Mouse (Mus musculus) heart, postnatal 0 days (tissue): Measurements from ENCODE around the gene Gm28635. TPM values are rescaled to one million over a fixed set of nuclear protein-coding genes. Genes with fewer than 3 reads are reported as not detected.

Experiments
- ATAC-seq: fragments of 200-750 bp; cut with Nextera tagmentation; 2 replicates; pipeline ENCODE4 v1.8.0; 2017; ENCODE audit warnings: low read depth, moderate number of reproducible peaks, moderate library complexity; ENCODE audit not compliant: insufficient read depth
- DNase-seq: peaks from one replicate; pipeline ENCODE4 v3.0.0-alpha.2; 2016; ENCODE audit warnings: low spot score
- H3K27ac ChIP-seq: fragments of 300-500 bp; sonication (generic); 2 replicates; pipeline ENCODE4 v1.5.1; 2014; ENCODE audit warnings: low read depth, mild to moderate bottlenecking
- H3K27me3 ChIP-seq: fragments of 300-500 bp; sonication (generic); 2 replicates; pipeline ENCODE4 v1.6.1; 2014; ENCODE audit warnings: low read length, mixed read lengths; ENCODE audit not compliant: control insufficient read depth, insufficient read depth
- H3K36me3 ChIP-seq: fragments of 300-500 bp; sonication (generic); replicated peaks from 2 replicates; pipeline ENCODE4 v1.6.1; 2014; ENCODE audit warnings: low read length, mixed read lengths; ENCODE audit not compliant: control insufficient read depth, insufficient read depth
- H3K4me1 ChIP-seq: fragments of 300-500 bp; sonication (generic); 2 replicates; pipeline ENCODE4 v1.6.1; 2014; ENCODE audit warnings: antibody characterized with exemption; ENCODE audit not compliant: control insufficient read depth, insufficient read depth
- H3K4me2 ChIP-seq: fragments of 300-500 bp; sonication (generic); 2 replicates; pipeline ENCODE4 v1.6.1; 2014; ENCODE audit warnings: low read depth, mild to moderate bottlenecking, low read length, moderate library complexity
- H3K4me3 ChIP-seq: fragments of 300-500 bp; sonication (generic); 2 replicates; pipeline ENCODE4 v1.5.1; 2014; ENCODE audit warnings: low read depth, low read length
- H3K9ac ChIP-seq: fragments of 300-500 bp; sonication (generic); replicated peaks from 2 replicates; pipeline ENCODE4 v1.6.1; 2014; ENCODE audit warnings: low read depth, low read length, mixed read lengths
- H3K9me3 ChIP-seq: fragments of 300-500 bp; sonication (generic); replicated peaks from 2 replicates; pipeline ENCODE4 v1.6.1; 2016; ENCODE audit warnings: low read length; ENCODE audit not compliant: control insufficient read depth
- CTCF ChIP-seq: IDR thresholded peaks from 2 replicates; pipeline ENCODE4 v1.5.1; 2016; ENCODE audit warnings: antibody characterized with exemption, control low read depth, low read depth
- EP300 ChIP-seq: IDR thresholded peaks from 2 replicates; pipeline ENCODE4 v1.6.1; 2016; ENCODE audit warnings: antibody characterized with exemption, low read depth
- WGBS: fragments of 180-500 bp; shearing (Covaris S2); extraction: QIAGEN DNeasy Blood & Tissue Kit; methylation state at CpG from one replicate; pipeline ENCODE4 v1.1.7; 2014; 5-methylcytosine and 5-hydroxymethylcytosine counted together
- polyA plus RNA-seq: library from polyadenylated mRNA; unstranded; fragments of >200 nt; fragmentation: Nextera tagmentation; extraction: Ambion mirVana; gene quantifications from 2 replicates; pipeline ENCODE4 v1.2.1, GENCODE M21; 2015
- total RNA-seq: library from RNA; depleted of rRNA; stranded (reverse); fragments of >200 nt; gene quantifications from 2 replicates; pipeline ENCODE4 v1.2.3, GENCODE M21; 2014; ENCODE audit warnings: low replicate concordance

The Gm28635 gene
- total and polyA plus RNA-seq, 2 experiments from 2014 or later: not detected

GRCm38 (mm10) chr2:84600977-84601376, 76.9 kb downstream of the Gm28635 start:
- no peak overlapping the region for H3K4me2 ChIP-seq
- H3K4me1 ChIP-seq: 0 out of 2 replicates have a peak, but pooled peaks cover 4% of the 10 kb centered on the region
- H3K36me3 ChIP-seq: peaks cover 73% of the 10 kb centered on the region
- no peaks in the 10 kb centered on the region for H3K9me3 ChIP-seq
- no peaks in the 10 kb centered on the region for H3K27me3 ChIP-seq
- no peak overlapping the region for H3K4me3 ChIP-seq
- DNase-seq (no peak), ATAC-seq (no peak)
- no peak overlapping the region for H3K27ac ChIP-seq
- H3K9ac ChIP-seq: no peak overlapping the region
- 67% methylated on average over 2 of the region's 2 CpGs for WGBS
- TF ChIP-seq EP300 (no peak), CTCF (no peak)

GRCm38 (mm10) chr2:84599270-84599888, 78.5 kb downstream of the Gm28635 start:
- Histone ChIP-seq H3K27ac (peak overlapping the region; percentile 63), H3K4me3 (no peak overlapping the region), H3K27me3 (no peaks in the 10 kb centered on the region), H3K9me3 (no peaks in the 10 kb centered on the region), H3K36me3 (peaks cover 57% of the 10 kb centered on the region), H3K9ac (no peak overlapping the region), H3K4me1 (0 out of 2 replicates have a peak, but pooled peaks cover 7% of the 10 kb centered on the region), H3K4me2 (no peak overlapping the region)
- peak; percentile 60 for DNase-seq
- TF ChIP-seq CTCF (no peak), EP300 (no peak)
- peak; percentile 68 for ATAC-seq
- WGBS: 72% methylated on average over 6 of the region's 6 CpGs

- H3K4me3 ChIP-seq: no peak overlapping the region
- WGBS: 93% methylated on average over 1 of the region's 1 CpGs
- no peak overlapping the region for H3K9ac ChIP-seq
- no peak for DNase-seq
- H3K27me3 ChIP-seq: no peaks in the 10 kb centered on the region
- no peaks in the 10 kb centered on the region for H3K9me3 ChIP-seq
- H3K27ac ChIP-seq: no peak overlapping the region
- H3K36me3 ChIP-seq: peaks cover 39% of the 10 kb centered on the region
- H3K4me1 ChIP-seq: 0 out of 2 replicates have a peak, but pooled peaks cover 7% of the 10 kb centered on the region
- ATAC-seq: no peak
- TF ChIP-seq CTCF: no peak
- TF ChIP-seq EP300: no peak
- H3K4me2 ChIP-seq: no peak overlapping the region
Observed at GRCm38 (mm10) chr2:84597123-84597522, 80.7 kb downstream of the Gm28635 start.

- WGBS: 90% methylated on average over 8 of the region's 8 CpGs
- ATAC-seq (no peak), DNase-seq (no peak)
- Histone ChIP-seq H3K9ac (no peak overlapping the region), H3K27me3 (no peaks in the 10 kb centered on the region), H3K4me1 (0 out of 2 replicates have a peak, but pooled peaks cover 6% of the 10 kb centered on the region), H3K4me3 (no peak overlapping the region), H3K36me3 (peaks cover 12% of the 10 kb centered on the region), H3K27ac (no peak overlapping the region), H3K4me2 (no peak overlapping the region), H3K9me3 (no peaks in the 10 kb centered on the region)
- TF ChIP-seq EP300 (no peak), CTCF (no peak)
Observed at GRCm38 (mm10) chr2:84592801-84593200, 85.0 kb downstream of the Gm28635 start.

- WGBS: 85% methylated on average over 8 of the region's 8 CpGs
- no peak overlapping the region for H3K4me2 ChIP-seq
- no peaks in the 10 kb centered on the region for H3K4me1 ChIP-seq
- no peaks in the 10 kb centered on the region for H3K27me3 ChIP-seq
- H3K27ac ChIP-seq: no peak overlapping the region
- ATAC-seq: no peak
- no peak overlapping the region for H3K9ac ChIP-seq
- H3K9me3 ChIP-seq: no peaks in the 10 kb centered on the region
- no peak for DNase-seq
- H3K4me3 ChIP-seq: no peak overlapping the region
- no peaks in the 10 kb centered on the region; the same call in none of the 2 replicates for H3K36me3 ChIP-seq
- no peak for TF ChIP-seq CTCF
- no peak for TF ChIP-seq EP300
Observed at GRCm38 (mm10) chr2:84585700-84586099, 92.1 kb downstream of the Gm28635 start.

- H3K27ac ChIP-seq: no peak overlapping the region
- no peak overlapping the region for H3K4me2 ChIP-seq
- no peaks in the 10 kb centered on the region for H3K36me3 ChIP-seq
- H3K4me3 ChIP-seq: no peak overlapping the region
- DNase-seq: no peak
- no peak overlapping the region for H3K9ac ChIP-seq
- H3K9me3 ChIP-seq: no peaks in the 10 kb centered on the region
- TF ChIP-seq CTCF (no peak), EP300 (no peak)
- no peak for ATAC-seq
- H3K4me1 ChIP-seq: no peaks in the 10 kb centered on the region
- 75% methylated on average over 5 of the region's 5 CpGs for WGBS
- H3K27me3 ChIP-seq: no peaks in the 10 kb centered on the region
Observed at GRCm38 (mm10) chr2:84582286-84582685, 95.6 kb downstream of the Gm28635 start.
